Mouse (Mus musculus): ENCODE data around the gene Sh3pxd2a.
A peak's percentile ranks its signal among the peaks of the same experiment; 100 is the strongest.

The Sh3pxd2a gene

GRCm38 (mm10) chr19:47228725-47229252, 235.4 kb downstream of the Sh3pxd2a start:
- DNase-seq: peak; percentile 53 to 54

GRCm38 (mm10) chr19:47225791-47226190, 238.4 kb downstream of the Sh3pxd2a start:
- no peak for DNase-seq

GRCm38 (mm10) chr19:47224743-47225142, 239.5 kb downstream of the Sh3pxd2a start:
- DNase-seq: peak; percentile 34 to 35

- no peak for DNase-seq
Measured at GRCm38 (mm10) chr19:47222841-47223557, 241.2 kb downstream of the Sh3pxd2a start.

- no peak for DNase-seq
Measured at GRCm38 (mm10) chr19:47222154-47222840, 241.9 kb downstream of the Sh3pxd2a start.

GRCm38 (mm10) chr19:47221500-47222153, 242.6 kb downstream of the Sh3pxd2a start:
- DNase-seq: no peak

GRCm38 (mm10) chr19:47221006-47221405, 243.2 kb downstream of the Sh3pxd2a start:
- no peak for DNase-seq

GRCm38 (mm10) chr19:47220232-47220631, 244.0 kb downstream of the Sh3pxd2a start:
- DNase-seq: no peak

- no peak for DNase-seq
Measured at GRCm38 (mm10) chr19:47219622-47220021, 244.6 kb downstream of the Sh3pxd2a start.

- no peak for DNase-seq
Measured at GRCm38 (mm10) chr19:47216766-47217165, 247.4 kb downstream of the Sh3pxd2a start.

- DNase-seq: no peak
Measured at GRCm38 (mm10) chr19:47213470-47213869, 250.7 kb downstream of the Sh3pxd2a start.

- DNase-seq: no peak
Measured at GRCm38 (mm10) chr19:47212401-47212800, 251.8 kb downstream of the Sh3pxd2a start.

GRCm38 (mm10) chr19:47211609-47212312, 252.4 kb downstream of the Sh3pxd2a start:
- DNase-seq: no peak

GRCm38 (mm10) chr19:47210432-47210831, 253.8 kb downstream of the Sh3pxd2a start:
- no peak for DNase-seq
